Mouse (Mus musculus): ENCODE data around the gene Ube2cbp. TPM values are rescaled to one million over a fixed set of nuclear protein-coding genes. Genes with fewer than 3 reads are reported as not detected.

Gene Ube2cbp
- 5.0 and 7.6 TPM in 2 replicates for polyA plus RNA-seq (2014; fragmentation: Nextera tagmentation; extraction: Ambion mirVana)

- peak within 1 kb of the TSS; percentile 70 for H3K27ac ChIP-seq (ENCODE audit: low read depth, low read length)
- peak within 1 kb of the TSS; percentile 77 for H3K9ac ChIP-seq (ENCODE audit: low read length)
- H3K36me3 ChIP-seq (ENCODE audit: control insufficient read depth, insufficient read depth, low read length): no peaks in the 10 kb centered on the region
- 3% methylated on average over 70 of the region's 70 CpGs for WGBS
- peak within 1 kb of the TSS; percentile 48 for H3K4me3 ChIP-seq (ENCODE audit: low read depth, low read length)
- peak; percentile 88 for DNase-seq (ENCODE audit: low spot score)
- no peaks in the 10 kb centered on the region for H3K27me3 ChIP-seq (replicated peaks; ENCODE audit: control insufficient read depth, insufficient read depth, low read length)
- peak; percentile 78 for ATAC-seq
- H3K9me3 ChIP-seq (replicated peaks; ENCODE audit: control insufficient read depth, low read length): no peaks in the 10 kb centered on the region
- H3K4me2 ChIP-seq (ENCODE audit: low read length): peak within 1 kb of the TSS; percentile 54
- peaks cover 2% of the 10 kb centered on the region; the same call in 1 of the 2 replicates for H3K4me1 ChIP-seq (ENCODE audit: control insufficient read depth, insufficient read depth, low read length)
These were observed at the start of gene Ube2cbp for GRCm38 (mm10) chr9:86464151-86465105. Gene Ube2cbp, minus strand, starts transcription at chr9:86464950.

GRCm38 (mm10) chr9:86514390-86514789 is 49.6 kb upstream of the Ube2cbp start:
- Histone ChIP-seq H3K27ac (ENCODE audit: low read depth, low read length) (no peak overlapping the region), H3K4me2 (ENCODE audit: low read length) (no peak overlapping the region), H3K27me3 (replicated peaks; ENCODE audit: control insufficient read depth, insufficient read depth, low read length) (no peaks in the 10 kb centered on the region), H3K9ac (ENCODE audit: low read length) (no peak overlapping the region), H3K36me3 (ENCODE audit: control insufficient read depth, insufficient read depth, low read length) (peaks cover 53% of the 10 kb centered on the region), H3K9me3 (replicated peaks; ENCODE audit: control insufficient read depth, low read length) (no peaks in the 10 kb centered on the region), H3K4me3 (ENCODE audit: low read depth, low read length) (no peak overlapping the region), H3K4me1 (ENCODE audit: control insufficient read depth, insufficient read depth, low read length) (no peaks in the 10 kb centered on the region)
- no peak for ATAC-seq
- DNase-seq (ENCODE audit: low spot score): no peak
- 93% methylated on average over 3 of the region's 3 CpGs for WGBS

GRCm38 (mm10) chr9:86513733-86514132 is 49.0 kb upstream of the Ube2cbp start:
- no peaks in the 10 kb centered on the region for H3K27me3 ChIP-seq (replicated peaks; ENCODE audit: control insufficient read depth, insufficient read depth, low read length)
- H3K27ac ChIP-seq (ENCODE audit: low read depth, low read length): no peak overlapping the region
- H3K4me1 ChIP-seq (ENCODE audit: control insufficient read depth, insufficient read depth, low read length): no peaks in the 10 kb centered on the region
- no peak for DNase-seq (ENCODE audit: low spot score)
- no peak overlapping the region for H3K9ac ChIP-seq (ENCODE audit: low read length)
- no peak for ATAC-seq
- 83% methylated on average over 5 of the region's 5 CpGs for WGBS
- no peaks in the 10 kb centered on the region for H3K9me3 ChIP-seq (replicated peaks; ENCODE audit: control insufficient read depth, low read length)
- peaks cover 51% of the 10 kb centered on the region for H3K36me3 ChIP-seq (ENCODE audit: control insufficient read depth, insufficient read depth, low read length)
- no peak overlapping the region for H3K4me3 ChIP-seq (ENCODE audit: low read depth, low read length)
- H3K4me2 ChIP-seq (ENCODE audit: low read length): no peak overlapping the region

- H3K4me2 ChIP-seq (ENCODE audit: low read length): no peak overlapping the region
- H3K9ac ChIP-seq (ENCODE audit: low read length): no peak overlapping the region
- H3K27me3 ChIP-seq (replicated peaks; ENCODE audit: control insufficient read depth, insufficient read depth, low read length): no peaks in the 10 kb centered on the region
- H3K4me1 ChIP-seq (ENCODE audit: control insufficient read depth, insufficient read depth, low read length): no peaks in the 10 kb centered on the region
- ATAC-seq (no peak), DNase-seq (ENCODE audit: low spot score) (no peak)
- H3K4me3 ChIP-seq (ENCODE audit: low read depth, low read length): no peak overlapping the region
- H3K36me3 ChIP-seq (ENCODE audit: control insufficient read depth, insufficient read depth, low read length): peaks cover 18% of the 10 kb centered on the region
- no peaks in the 10 kb centered on the region for H3K9me3 ChIP-seq (replicated peaks; ENCODE audit: control insufficient read depth, low read length)
- H3K27ac ChIP-seq (ENCODE audit: low read depth, low read length): no peak overlapping the region
- WGBS: 92% methylated on average over 4 of the region's 4 CpGs
These were observed 42.7 kb upstream of the Ube2cbp start for GRCm38 (mm10) chr9:86507437-86507836.

DNA sequence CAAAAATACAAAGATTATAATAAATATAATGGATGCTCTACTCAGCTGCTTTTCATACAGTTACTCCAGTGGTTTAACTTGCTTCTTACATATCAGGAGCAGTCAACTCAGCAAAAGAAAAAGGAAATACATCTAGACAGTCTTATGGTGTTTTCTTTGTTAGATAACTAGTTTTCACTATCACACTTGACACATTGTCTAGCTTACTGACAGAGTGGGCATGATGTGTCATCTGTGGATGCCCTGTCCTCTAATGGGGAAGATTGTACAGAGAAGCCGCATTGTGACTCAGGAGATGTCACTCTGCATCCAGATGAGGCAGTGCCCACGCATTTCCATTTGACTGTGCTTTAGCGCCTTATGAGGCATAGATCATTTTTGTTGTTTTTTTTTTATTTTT is 34.3 kb upstream of the Ube2cbp start:
- H3K27me3 ChIP-seq (replicated peaks; ENCODE audit: control insufficient read depth, insufficient read depth, low read length): no peaks in the 10 kb centered on the region
- ATAC-seq (no peak), DNase-seq (ENCODE audit: low spot score) (no peak)
- H3K4me3 ChIP-seq (ENCODE audit: low read depth, low read length): no peak overlapping the region
- peaks cover 30% of the 10 kb centered on the region for H3K36me3 ChIP-seq (ENCODE audit: control insufficient read depth, insufficient read depth, low read length)
- 95% methylated on average over 3 of the region's 3 CpGs for WGBS
- H3K9ac ChIP-seq (ENCODE audit: low read length): no peak overlapping the region
- no peaks in the 10 kb centered on the region for H3K9me3 ChIP-seq (replicated peaks; ENCODE audit: control insufficient read depth, low read length)
- H3K4me1 ChIP-seq (ENCODE audit: control insufficient read depth, insufficient read depth, low read length): no peaks in the 10 kb centered on the region
- no peak overlapping the region for H3K4me2 ChIP-seq (ENCODE audit: low read length)
- no peak overlapping the region for H3K27ac ChIP-seq (ENCODE audit: low read depth, low read length)

DNA sequence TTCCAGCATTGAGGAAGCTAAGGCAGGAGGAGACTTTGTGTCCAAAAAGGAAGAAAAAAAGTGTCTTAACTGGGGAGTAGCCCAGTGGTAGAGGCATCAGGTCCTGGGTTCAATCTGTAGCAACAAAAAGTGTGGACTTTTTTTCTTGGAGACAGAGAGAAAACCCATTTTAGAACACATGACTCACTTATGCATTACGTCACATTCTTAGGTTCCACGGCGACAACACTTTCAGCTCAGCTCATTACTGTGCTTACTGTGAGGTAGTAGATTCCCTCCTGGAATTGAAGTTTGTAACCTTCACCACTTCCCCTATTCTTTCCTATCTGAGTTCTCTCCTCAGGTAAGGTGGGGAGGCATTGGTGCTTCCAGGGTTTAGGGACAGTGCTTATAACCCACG is 31.5 kb upstream of the Ube2cbp start:
- Histone ChIP-seq H3K9me3 (replicated peaks; ENCODE audit: control insufficient read depth, low read length) (no peaks in the 10 kb centered on the region), H3K9ac (ENCODE audit: low read length) (no peak overlapping the region), H3K27ac (ENCODE audit: low read depth, low read length) (no peak overlapping the region), H3K27me3 (replicated peaks; ENCODE audit: control insufficient read depth, insufficient read depth, low read length) (no peaks in the 10 kb centered on the region), H3K36me3 (ENCODE audit: control insufficient read depth, insufficient read depth, low read length) (peaks cover 34% of the 10 kb centered on the region), H3K4me2 (ENCODE audit: low read length) (no peak overlapping the region), H3K4me1 (ENCODE audit: control insufficient read depth, insufficient read depth, low read length) (no peaks in the 10 kb centered on the region), H3K4me3 (ENCODE audit: low read depth, low read length) (no peak overlapping the region)
- no peak for ATAC-seq
- DNase-seq (ENCODE audit: low spot score): no peak
- WGBS: 91% methylated on average over 4 of the region's 4 CpGs

GRCm38 (mm10) chr9:86491740-86492139 is 27.0 kb upstream of the Ube2cbp start:
- 89% methylated on average over 2 of the region's 2 CpGs for WGBS
- H3K4me3 ChIP-seq (ENCODE audit: low read depth, low read length): no peak overlapping the region
- ATAC-seq: no peak

GRCm38 (mm10) chr9:86482236-86482635 is 17.5 kb upstream of the Ube2cbp start:
- no peak overlapping the region for H3K9ac ChIP-seq (ENCODE audit: low read length)
- H3K36me3 ChIP-seq (ENCODE audit: control insufficient read depth, insufficient read depth, low read length): no peaks in the 10 kb centered on the region
- H3K9me3 ChIP-seq (replicated peaks; ENCODE audit: control insufficient read depth, low read length): no peaks in the 10 kb centered on the region
- DNase-seq (ENCODE audit: low spot score) (no peak), ATAC-seq (no peak)
- H3K4me3 ChIP-seq (ENCODE audit: low read depth, low read length): no peak overlapping the region
- WGBS: 86% methylated on average over 1 of the region's 1 CpGs
- H3K4me1 ChIP-seq (ENCODE audit: control insufficient read depth, insufficient read depth, low read length): no peaks in the 10 kb centered on the region
- H3K27me3 ChIP-seq (replicated peaks; ENCODE audit: control insufficient read depth, insufficient read depth, low read length): no peaks in the 10 kb centered on the region
- no peak overlapping the region for H3K27ac ChIP-seq (ENCODE audit: low read depth, low read length)
- H3K4me2 ChIP-seq (ENCODE audit: low read length): no peak overlapping the region

More at GRCm38 (mm10) chr9:86491740-86492139, 27.0 kb upstream of the Ube2cbp start:
- Histone ChIP-seq H3K4me2 (ENCODE audit: low read length) (no peak overlapping the region), H3K27me3 (replicated peaks; ENCODE audit: control insufficient read depth, insufficient read depth, low read length) (no peaks in the 10 kb centered on the region), H3K9me3 (replicated peaks; ENCODE audit: control insufficient read depth, low read length) (no peaks in the 10 kb centered on the region), H3K9ac (ENCODE audit: low read length) (no peak overlapping the region), H3K36me3 (ENCODE audit: control insufficient read depth, insufficient read depth, low read length) (peaks cover 26% of the 10 kb centered on the region), H3K4me1 (ENCODE audit: control insufficient read depth, insufficient read depth, low read length) (no peaks in the 10 kb centered on the region), H3K27ac (ENCODE audit: low read depth, low read length) (no peak overlapping the region)
- DNase-seq (ENCODE audit: low spot score): no peak
